Mouse (Mus musculus) MEL (cell line): Measurements from ENCODE around the gene Tbck. TPM values are rescaled to one million over a fixed set of nuclear protein-coding genes. Genes with fewer than 3 reads are reported as not detected.

Experiments
- DNase-seq: peaks from one replicate; pipeline ENCODE4 v3.0.0; 2011; ENCODE audit warnings: low read depth, low spot score
- H3K27ac ChIP-seq: 2 replicates; pipeline ENCODE4 v1.5.1; 2012; ENCODE audit warnings: low read depth, mild to moderate bottlenecking, control low read depth, low read length, moderate library complexity; ENCODE audit not compliant: control insufficient read depth
- H3K27me3 ChIP-seq, 2 experiments: fragments of 150-350 bp in 1 of 2; sonication (generic) in 1 of 2; 2 replicates each; pipeline ENCODE4 v1.6.1; 2012; ENCODE audit warnings: low read length in 2 of 2, mild to moderate bottlenecking in 2 of 2, improper control_type of control experiment in 1 of 2, moderate library complexity in 1 of 2; ENCODE audit not compliant: insufficient read depth in 2 of 2, control insufficient read depth in 1 of 2
- H3K36me3 ChIP-seq, 2 experiments: 2 replicates each; pipeline ENCODE4 v1.6.1; 2012 to 2014; ENCODE audit warnings: low read length in 2 of 2, improper control_type of control experiment in 1 of 2, inconsistent platforms in 1 of 2, mild to moderate bottlenecking in 1 of 2; ENCODE audit not compliant: insufficient read depth in 2 of 2, control insufficient read depth in 1 of 2
- H3K4me1 ChIP-seq, 2 experiments: fragments of 150-350 bp in 1 of 2; sonication (generic) in 1 of 2; 2 replicates each; pipeline ENCODE4 v1.6.1; 2012; ENCODE audit warnings: low read length in 2 of 2, improper control_type of control experiment in 1 of 2, mild to moderate bottlenecking in 1 of 2; ENCODE audit not compliant: insufficient read depth in 2 of 2, control insufficient read depth in 1 of 2
- H3K4me3 ChIP-seq, 2 experiments: fragments of 150-350 bp in 1 of 2; sonication (generic) in 1 of 2; 2 replicates each; pipeline ENCODE4 v1.5.1; 2012; ENCODE audit warnings: low read depth in 2 of 2, low read length in 2 of 2, mild to moderate bottlenecking in 2 of 2, moderate library complexity in 2 of 2, control low read depth in 1 of 2, improper control_type of control experiment in 1 of 2; ENCODE audit not compliant: control insufficient read depth in 1 of 2, insufficient read depth in 1 of 2
- H3K79me2 ChIP-seq: 2 replicates; pipeline ENCODE4 v1.6.1; 2012; ENCODE audit warnings: mild to moderate bottlenecking, low read length, moderate library complexity; ENCODE audit not compliant: control insufficient read depth, poor library complexity, insufficient read depth
- H3K9ac ChIP-seq: 2 replicates; pipeline ENCODE4 v1.6.1; 2012; ENCODE audit warnings: low read depth, mild to moderate bottlenecking, control low read depth, low read length, moderate library complexity; ENCODE audit not compliant: control insufficient read depth, poor library complexity, severe bottlenecking
- H3K9me3 ChIP-seq: fragments of 150-350 bp; sonication (generic); replicated peaks from 2 replicates; pipeline ENCODE4 v1.6.1; 2012; ENCODE audit warnings: mild to moderate bottlenecking, low read length, improper control_type of control experiment, moderate library complexity; ENCODE audit not compliant: insufficient read depth
- BHLHE40 ChIP-seq: IDR thresholded peaks from 2 replicates; pipeline ENCODE4 v1.6.1; 2012; ENCODE audit warnings: low read depth, mild to moderate bottlenecking, inconsistent platforms, low read length, improper control_type of control experiment, borderline replicate concordance
- CHD2 ChIP-seq: IDR thresholded peaks from 2 replicates; pipeline ENCODE4 v1.6.1; 2011; ENCODE audit warnings: low read length, improper control_type of control experiment
- ELF1 ChIP-seq: IDR thresholded peaks from 2 replicates; pipeline ENCODE4 v1.6.1; 2014; ENCODE audit warnings: low read depth, mild to moderate bottlenecking, inconsistent platforms, low read length, improper control_type of control experiment, moderate library complexity
- ETS1 ChIP-seq: IDR thresholded peaks from 2 replicates; pipeline ENCODE4 v1.6.1; 2012; ENCODE audit warnings: low read depth, mild to moderate bottlenecking, inconsistent platforms, low read length, improper control_type of control experiment, moderate library complexity
- GABPA ChIP-seq: IDR thresholded peaks from 2 replicates; pipeline ENCODE4 v1.6.1; 2012; ENCODE audit warnings: low read depth, mild to moderate bottlenecking, inconsistent platforms, low read length, improper control_type of control experiment, moderate library complexity
- GATA1 ChIP-seq: IDR thresholded peaks from 2 replicates; pipeline ENCODE4 v1.6.1; 2011; ENCODE audit warnings: low read depth, low read length, improper control_type of control experiment
- MAFK ChIP-seq: IDR thresholded peaks from 2 replicates; pipeline ENCODE4 v1.6.1; 2011; ENCODE audit warnings: low read depth, mild to moderate bottlenecking, low read length, improper control_type of control experiment, borderline replicate concordance
- MYC ChIP-seq: IDR thresholded peaks from 2 replicates; pipeline ENCODE4 v1.6.1; 2011; ENCODE audit warnings: low read depth, mild to moderate bottlenecking, low read length, improper control_type of control experiment, moderate library complexity
- POLR2A ChIP-seq, 2 experiments: IDR thresholded peaks; 2 replicates each; pipeline ENCODE4 v1.6.1; 2011 to 2012; ENCODE audit warnings: low read length in 2 of 2, mild to moderate bottlenecking in 2 of 2, control low read depth in 1 of 2, improper control_type of control experiment in 1 of 2, low read depth in 1 of 2, moderate library complexity in 1 of 2; ENCODE audit not compliant: control insufficient read depth in 1 of 2, insufficient read depth in 1 of 2, poor library complexity in 1 of 2
- POLR2AphosphoS2 ChIP-seq: IDR thresholded peaks from 2 replicates; pipeline ENCODE4 v1.6.1; 2011; ENCODE audit warnings: low read length, improper control_type of control experiment
- POLR2AphosphoS5 ChIP-seq: IDR thresholded peaks from 2 replicates; pipeline ENCODE4 v1.6.1; 2012; ENCODE audit warnings: low read depth, borderline replicate concordance, mild to moderate bottlenecking, inconsistent platforms, low read length, moderate library complexity, mixed read lengths
- RAD21 ChIP-seq: IDR thresholded peaks from 2 replicates; pipeline ENCODE4 v1.6.1; 2011; ENCODE audit warnings: mild to moderate bottlenecking, low read depth, low read length, improper control_type of control experiment
- RCOR1 ChIP-seq: IDR thresholded peaks from 2 replicates; pipeline ENCODE4 v1.6.1; 2012; ENCODE audit warnings: low read depth, mild to moderate bottlenecking, inconsistent platforms, low read length, improper control_type of control experiment
- SIN3A ChIP-seq: IDR thresholded peaks from 2 replicates; pipeline ENCODE4 v1.6.1; 2012; ENCODE audit warnings: low read length, improper control_type of control experiment, inconsistent platforms
- SMC3 ChIP-seq: IDR thresholded peaks from 2 replicates; pipeline ENCODE4 v1.6.1; 2011; ENCODE audit warnings: low read depth, low read length, improper control_type of control experiment
- TAL1 ChIP-seq: IDR thresholded peaks from 2 replicates; pipeline ENCODE4 v1.6.1; 2012; ENCODE audit warnings: mild to moderate bottlenecking, inconsistent platforms, low read length, moderate library complexity, mixed read lengths
- USF1 ChIP-seq: IDR thresholded peaks from 2 replicates; pipeline ENCODE4 v1.6.1; 2014; ENCODE audit warnings: low read depth, mild to moderate bottlenecking, inconsistent platforms, low read length, improper control_type of control experiment, moderate library complexity
- USF2 ChIP-seq, 2 experiments: IDR thresholded peaks; 2 replicates each; pipeline ENCODE4 v1.6.1; 2011 to 2012; ENCODE audit warnings: improper control_type of control experiment in 2 of 2, low read length in 2 of 2, borderline replicate concordance in 1 of 2, inconsistent platforms in 1 of 2, low read depth in 1 of 2, mild to moderate bottlenecking in 1 of 2; ENCODE audit not compliant: insufficient read depth in 1 of 2
- ZC3H11A ChIP-seq: IDR thresholded peaks from 2 replicates; pipeline ENCODE4 v1.6.1; 2012; ENCODE audit warnings: low read depth, mild to moderate bottlenecking, inconsistent platforms, low read length, improper control_type of control experiment
- ZKSCAN1 ChIP-seq: IDR thresholded peaks from 2 replicates; pipeline ENCODE4 v1.6.1; 2012; ENCODE audit warnings: low read depth, mild to moderate bottlenecking, inconsistent platforms, low read length, improper control_type of control experiment, moderate library complexity
- ZMIZ1 ChIP-seq: IDR thresholded peaks from 2 replicates; pipeline ENCODE4 v1.6.1; 2012; ENCODE audit warnings: low read depth, mild to moderate bottlenecking, inconsistent platforms, low read length, improper control_type of control experiment, moderate library complexity
- ZNF384 ChIP-seq: IDR thresholded peaks from 2 replicates; pipeline ENCODE4 v1.6.1; 2012; ENCODE audit warnings: low read depth, mild to moderate bottlenecking, inconsistent platforms, low read length, improper control_type of control experiment
- polyA plus RNA-seq, 2 experiments: library from polyadenylated mRNA; stranded (reverse) in 1 of 2; unstranded in 1 of 2; fragments of >175 nt in 1 of 2; fragments of >200 nt in 1 of 2; gene quantifications; 2 replicates each; pipeline versions ENCODE4 v1.2.1 to v1.2.4; 2012; ENCODE audit warnings: low replicate concordance in 2 of 2, low read depth in 1 of 2; ENCODE audit not compliant: insufficient read length in 2 of 2, insufficient read depth in 1 of 2, missing spikeins in 1 of 2
- total RNA-seq: library from RNA; depleted of rRNA; stranded (reverse); fragments of 300-350 nt; gene quantifications from 2 replicates; pipeline ENCODE4 v1.2.3, GENCODE M21; 2012

Tbck gene
- total and polyA plus RNA-seq, 3 experiments = 4.6 to 7.5 TPM; not detected in 1

- no peak for TF ChIP-seq MAFK
- TF ChIP-seq ZMIZ1 = no peak
- TF ChIP-seq ZNF384 = no peak
- TF ChIP-seq RAD21 = no peak
- TF ChIP-seq POLR2A (IDR thresholded peaks at IDR 0.05; ENCODE audit: control insufficient read depth in 1 of 2, insufficient read depth in 1 of 2, low read depth in 1 of 2, low read length in 2 of 2, poor library complexity in 1 of 2) = no peak
- TF ChIP-seq MYC = no peak
- no peak for TF ChIP-seq GATA1
- TF ChIP-seq TAL1 = no peak
- no peak for TF ChIP-seq ZKSCAN1
- no peak for TF ChIP-seq BHLHE40
- TF ChIP-seq SIN3A = no peak
- TF ChIP-seq CHD2 = no peak
- no peak for TF ChIP-seq ETS1
- TF ChIP-seq RCOR1 = no peak
- TF ChIP-seq ELF1 = no peak
- TF ChIP-seq POLR2AphosphoS2 = no peak
- no peak for TF ChIP-seq SMC3
- TF ChIP-seq GABPA = no peak
- TF ChIP-seq USF1 = no peak
- TF ChIP-seq USF2 (IDR thresholded peaks at IDR 0.05; ENCODE audit: borderline replicate concordance in 1 of 2, insufficient read depth in 1 of 2, low read depth in 1 of 2, low read length in 2 of 2) = no peak
- H3K4me3 ChIP-seq = no peak overlapping the region
- H3K27ac ChIP-seq = no peak overlapping the region
- no peak overlapping the region for H3K9ac ChIP-seq
- no peaks in the 10 kb centered on the region for H3K27me3 ChIP-seq
- H3K9me3 ChIP-seq = no peaks in the 10 kb centered on the region
- H3K36me3 ChIP-seq = peaks cover 0 to 4% of the 10 kb centered on the region in 2 experiments; a peak in 1 of 4 replicates
- no peaks in the 10 kb centered on the region for H3K79me2 ChIP-seq
- no peak for DNase-seq
- H3K4me1 ChIP-seq = no peaks in the 10 kb centered on the region
Observed at GRCm38 (mm10) chr3:132713913-132714312, 30.0 kb downstream of the Tbck start.

- DNase-seq = no peak
- Histone ChIP-seq H3K4me3 (no peak overlapping the region), H3K27ac (no peak overlapping the region), H3K9ac (no peak overlapping the region), H3K27me3 (no peaks in the 10 kb centered on the region), H3K9me3 (no peaks in the 10 kb centered on the region), H3K4me1 (no peaks in the 10 kb centered on the region), H3K36me3 (peaks cover 0 to 3% of the 10 kb centered on the region in 2 experiments; a peak in 2 of 4 replicates), H3K79me2 (no peaks in the 10 kb centered on the region)
- no peak for TF ChIP-seq POLR2AphosphoS5
- TF ChIP-seq POLR2A (IDR thresholded peaks at IDR 0.05; ENCODE audit: control insufficient read depth in 1 of 2, insufficient read depth in 1 of 2, low read depth in 1 of 2, low read length in 2 of 2, poor library complexity in 1 of 2) = no peak
- no peak for TF ChIP-seq GATA1
- TF ChIP-seq ETS1 = no peak
- TF ChIP-seq RAD21 = no peak
- no peak for TF ChIP-seq ZC3H11A
Observed at GRCm38 (mm10) chr3:132717316-132717715, 33.4 kb downstream of the Tbck start.
